Mouse (Mus musculus) liver, embryonic 14.5 days (tissue): ENCODE data around the gene Cenpu. TPM values are rescaled to one million over a fixed set of nuclear protein-coding genes. Genes with fewer than 3 reads are reported as not detected.
A peak's percentile ranks its signal among the peaks of the same experiment; 100 is the strongest.

ENCODE experiments used
- ATAC-seq: fragments of 200-750 bp; cut with Nextera tagmentation; 2 replicates; pipeline ENCODE4 v1.8.0; 2017; ENCODE audit warnings: moderate number of reproducible peaks, mild to moderate bottlenecking, moderate library complexity; ENCODE audit not compliant: insufficient read depth
- DNase-seq, 3 experiments: peaks; one replicate each; pipeline ENCODE4 v3.0.0-alpha.2; 2012 to 2013; ENCODE audit warnings: low read depth in 3 of 3, low spot score in 3 of 3
- H3K27ac ChIP-seq: fragments of 300-500 bp; sonication (generic); 2 replicates; pipeline ENCODE4 v1.5.1; 2014; ENCODE audit warnings: moderate library complexity, mild to moderate bottlenecking, control low read depth, inconsistent platforms
- H3K27me3 ChIP-seq: fragments of 300-500 bp; sonication (generic); 2 replicates; pipeline ENCODE4 v1.6.1; 2014; ENCODE audit warnings: mild to moderate bottlenecking, low read length, moderate library complexity; ENCODE audit not compliant: control insufficient read depth, insufficient read depth
- H3K36me3 ChIP-seq: fragments of 300-500 bp; sonication (generic); replicated peaks from 2 replicates; pipeline ENCODE4 v1.6.1; 2014; ENCODE audit warnings: low read depth; ENCODE audit not compliant: control insufficient read depth, insufficient read depth
- H3K4me1 ChIP-seq, 2 experiments: fragments of 200-500 bp in 1 of 2; fragments of 300-500 bp in 1 of 2; sonication (generic) in 1 of 2; replicated peaks; 2 replicates each; pipeline ENCODE4 v1.6.1; 2012 to 2014; ENCODE audit warnings: antibody characterized with exemption in 1 of 2, inconsistent platforms in 1 of 2, low read length in 1 of 2; ENCODE audit not compliant: control insufficient read depth in 2 of 2, insufficient read depth in 2 of 2
- H3K4me2 ChIP-seq: fragments of 300-500 bp; sonication (generic); 2 replicates; pipeline ENCODE4 v1.6.1; 2014; ENCODE audit warnings: low read depth, mild to moderate bottlenecking, control low read depth, moderate library complexity
- H3K4me3 ChIP-seq, 2 experiments: fragments of 200-500 bp in 1 of 2; fragments of 300-500 bp in 1 of 2; sonication (generic) in 1 of 2; 2 replicates each; pipeline ENCODE4 v1.5.1; 2012 to 2014; ENCODE audit warnings: low read depth in 2 of 2, low read length in 2 of 2, mild to moderate bottlenecking in 2 of 2, control low read depth in 1 of 2, inconsistent platforms in 1 of 2, moderate library complexity in 1 of 2; ENCODE audit not compliant: insufficient read depth in 1 of 2
- H3K9ac ChIP-seq: fragments of 300-500 bp; sonication (generic); replicated peaks from 2 replicates; pipeline ENCODE4 v1.6.1; 2014; ENCODE audit warnings: mild to moderate bottlenecking, control low read depth, moderate library complexity
- H3K9me3 ChIP-seq: fragments of 300-500 bp; sonication (generic); 2 replicates; pipeline ENCODE4 v1.6.1; 2016; ENCODE audit warnings: low read length, mixed read lengths; ENCODE audit not compliant: control insufficient read depth
- CTCF ChIP-seq: IDR thresholded peaks from 2 replicates; pipeline ENCODE4 v1.5.1; 2016; ENCODE audit warnings: antibody characterized with exemption, low read depth, control low read depth
- EP300 ChIP-seq: IDR thresholded peaks from 2 replicates; pipeline ENCODE4 v1.6.1; 2016; ENCODE audit warnings: antibody characterized with exemption, low read depth
- WGBS: fragments of 180-500 bp; shearing (Covaris S2); extraction: QIAGEN DNeasy Blood & Tissue Kit; methylation state at CpG from one replicate; pipeline ENCODE4 v1.1.7; 2014; ENCODE audit not compliant: insufficient replicate concordance; 5-methylcytosine and 5-hydroxymethylcytosine counted together
- polyA plus RNA-seq, 2 experiments: library from polyadenylated mRNA; depleted of rRNA in 1 of 2; stranded (reverse) in 1 of 2; unstranded in 1 of 2; fragments of >200 nt; fragmentation: Nextera tagmentation in 1 of 2; extraction: Ambion mirVana in 1 of 2; gene quantifications; 2 replicates each; pipeline versions ENCODE4 v1.2.1 to v1.2.3; 2012 to 2014

Gene Cenpu
- polyA plus RNA-seq, 2 experiments: 8.9 to 16.5 TPM

- DNase-seq: peak; percentile 33 to 42 (median 38)
- no peak overlapping the region for H3K9ac ChIP-seq
- peaks cover 41% of the 10 kb centered on the region for H3K36me3 ChIP-seq
- H3K4me1 ChIP-seq: no peaks in the 10 kb centered on the region
- no peak overlapping the region for H3K4me2 ChIP-seq
- H3K4me3 ChIP-seq: no peak overlapping the region
- TF ChIP-seq EP300: no peak
- peak; percentile 79 for TF ChIP-seq CTCF
- WGBS: 46% methylated on average over 6 of the region's 6 CpGs
- no peak for ATAC-seq
- no peaks in the 10 kb centered on the region for H3K9me3 ChIP-seq
- no peak overlapping the region for H3K27ac ChIP-seq
- H3K27me3 ChIP-seq: no peaks in the 10 kb centered on the region
These were observed 7.6 kb downstream of the Cenpu start for GRCm38 (mm10) chr8:46559428-46559827.

GRCm38 (mm10) chr8:46562333-46562732, 10.5 kb downstream of the Cenpu start:
- Histone ChIP-seq H3K9ac (no peak overlapping the region), H3K27ac (no peak overlapping the region), H3K4me2 (no peak overlapping the region), H3K4me3 (no peak overlapping the region), H3K9me3 (no peaks in the 10 kb centered on the region), H3K36me3 (peaks cover 30% of the 10 kb centered on the region), H3K4me1 (no peaks in the 10 kb centered on the region), H3K27me3 (no peaks in the 10 kb centered on the region)
- no peak for DNase-seq
- TF ChIP-seq EP300: no peak
- ATAC-seq: no peak
- 86% methylated on average over 16 of the region's 16 CpGs for WGBS

GRCm38 (mm10) chr8:46566914-46567529, 15.2 kb downstream of the Cenpu start:
- H3K4me1 ChIP-seq: no peaks in the 10 kb centered on the region
- 83% methylated on average over 7 of the region's 7 CpGs for WGBS
- no peak overlapping the region for H3K9ac ChIP-seq
- ATAC-seq: no peak
- no peak overlapping the region for H3K27ac ChIP-seq
- peaks cover 27% of the 10 kb centered on the region for H3K36me3 ChIP-seq
- H3K9me3 ChIP-seq: no peaks in the 10 kb centered on the region
- no peak overlapping the region for H3K4me3 ChIP-seq
- no peak overlapping the region for H3K4me2 ChIP-seq
- TF ChIP-seq CTCF (no peak), EP300 (no peak)
- no peak for DNase-seq
- H3K27me3 ChIP-seq: no peaks in the 10 kb centered on the region

GRCm38 (mm10) chr8:46567946-46568345, 16.1 kb downstream of the Cenpu start:
- H3K9me3 ChIP-seq: no peaks in the 10 kb centered on the region
- H3K27me3 ChIP-seq: no peaks in the 10 kb centered on the region
- H3K4me3 ChIP-seq: no peak overlapping the region
- H3K4me1 ChIP-seq: no peaks in the 10 kb centered on the region
- no peak for TF ChIP-seq CTCF
- no peak for TF ChIP-seq EP300
- H3K4me2 ChIP-seq: no peak overlapping the region
- ATAC-seq (no peak), DNase-seq (no peak)
- H3K36me3 ChIP-seq: peaks cover 25% of the 10 kb centered on the region
- no peak overlapping the region for H3K27ac ChIP-seq
- no peak overlapping the region for H3K9ac ChIP-seq
- 84% methylated on average over 8 of the region's 8 CpGs for WGBS

GRCm38 (mm10) chr8:46568942-46569341, 17.1 kb downstream of the Cenpu start:
- no peak for DNase-seq
- no peak overlapping the region for H3K9ac ChIP-seq
- H3K4me2 ChIP-seq: no peak overlapping the region
- H3K27me3 ChIP-seq: no peaks in the 10 kb centered on the region
- peaks cover 32% of the 10 kb centered on the region for H3K36me3 ChIP-seq
- H3K27ac ChIP-seq: no peak overlapping the region
- no peaks in the 10 kb centered on the region for H3K9me3 ChIP-seq
- no peak for ATAC-seq
- no peaks in the 10 kb centered on the region for H3K4me1 ChIP-seq
- no peak for TF ChIP-seq EP300
- peak; percentile 47; the same call in 1 of the 2 replicates for TF ChIP-seq CTCF
- 78% methylated on average over 2 of the region's 2 CpGs for WGBS
- no peak overlapping the region for H3K4me3 ChIP-seq
